Mouse (Mus musculus) hindbrain, embryonic 10.5 days (tissue): ENCODE measurements around the gene Sowahb. TPM values are rescaled to one million over a fixed set of nuclear protein-coding genes. Genes with fewer than 3 reads are reported as not detected.
"Not testable (repeated sequence)": the region's sequence is repeated elsewhere in the genome, so short reads cannot be mapped to it uniquely, and the experiment has no call there.

Source experiments
- DNase-seq: peaks from one replicate; pipeline ENCODE4 v3.0.0-alpha.2; 2017; ENCODE audit warnings: low spot score
- H3K27ac ChIP-seq: fragments of 300-500 bp; sonication (generic); 2 replicates; pipeline ENCODE4 v1.5.1; 2016; ENCODE audit warnings: mild to moderate bottlenecking, moderate library complexity
- H3K27me3 ChIP-seq: fragments of 300-500 bp; sonication (generic); 2 replicates; pipeline ENCODE4 v1.6.1; 2016; ENCODE audit warnings: mild to moderate bottlenecking; ENCODE audit not compliant: poor library complexity, insufficient read depth, severe bottlenecking
- H3K36me3 ChIP-seq: fragments of 300-500 bp; sonication (generic); 2 replicates; pipeline ENCODE4 v1.6.1; 2016; ENCODE audit warnings: mild to moderate bottlenecking, moderate library complexity
- H3K4me1 ChIP-seq: fragments of 300-500 bp; sonication (generic); replicated peaks from 2 replicates; pipeline ENCODE4 v1.6.1; 2016; ENCODE audit warnings: mild to moderate bottlenecking
- H3K4me3 ChIP-seq: fragments of 300-500 bp; sonication (generic); 2 replicates; pipeline ENCODE4 v1.5.1; 2016; ENCODE audit warnings: mild to moderate bottlenecking, moderate library complexity
- H3K9me3 ChIP-seq: fragments of 300-500 bp; sonication (generic); 2 replicates; pipeline ENCODE4 v1.6.1; 2016; ENCODE audit warnings: mild to moderate bottlenecking, moderate library complexity
- whole genome bisulfite sequencing: fragments of 180-500 bp; shearing (Covaris S2); methylation state at CpG from one replicate; pipeline ENCODE4 v1.1.7; 2016; 5-methylcytosine and 5-hydroxymethylcytosine counted together
- polyA plus RNA-seq: library from polyadenylated mRNA; unstranded; fragments of >200 nt; fragmentation: Nextera tagmentation; extraction: Ambion mirVana; gene quantifications from 2 replicates; pipeline ENCODE4 v1.2.1, GENCODE M21; 2016

The Sowahb gene
- polyA plus RNA-seq, 1 experiment from 2014 or later = 0.47 TPM

- not testable (repeated sequence) for H3K27me3 ChIP-seq, H3K4me3 ChIP-seq, H3K36me3 ChIP-seq, H3K27ac ChIP-seq, DNase-seq, H3K9me3 ChIP-seq
- 94% methylated on average over 10 of the region's 10 CpGs for WGBS
- H3K4me1 ChIP-seq = peaks cover 13% of the 10 kb centered on the region
These were observed 25.6 kb downstream of the Sowahb start for GRCm38 (mm10) chr5:93019207-93019606.

GRCm38 (mm10) chr5:93017678-93018077 lies 27.1 kb downstream of the Sowahb start:
- Histone ChIP-seq H3K4me3 (no peak overlapping the region), H3K4me1 (peaks cover 11% of the 10 kb centered on the region), H3K27me3 (no peaks in the 10 kb centered on the region), H3K27ac (no peak overlapping the region), H3K36me3 (no peaks in the 10 kb centered on the region), H3K9me3 (0 out of 2 replicates have a peak, but pooled peaks cover 5% of the 10 kb centered on the region)
- WGBS = 82% methylated on average over 3 of the region's 3 CpGs
- DNase-seq = no peak

- Histone ChIP-seq H3K27me3 (no peaks in the 10 kb centered on the region), H3K4me1 (peaks cover 17% of the 10 kb centered on the region), H3K4me3 (no peak overlapping the region), H3K27ac (no peak overlapping the region), H3K9me3 (no peaks in the 10 kb centered on the region), H3K36me3 (no peaks in the 10 kb centered on the region)
- no peak for DNase-seq
- 95% methylated on average over 9 of the region's 9 CpGs for WGBS
These were observed 36.6 kb downstream of the Sowahb start for GRCm38 (mm10) chr5:93008256-93008655.

GRCm38 (mm10) chr5:93005815-93006341 lies 38.9 kb downstream of the Sowahb start:
- peak; percentile 38 for DNase-seq
- Histone ChIP-seq H3K27me3 (no peaks in the 10 kb centered on the region), H3K36me3 (no peaks in the 10 kb centered on the region), H3K27ac (peak overlapping the region; percentile 71), H3K4me1 (peaks cover 17% of the 10 kb centered on the region), H3K9me3 (no peaks in the 10 kb centered on the region), H3K4me3 (peak overlapping the region; percentile 35)
- 35% methylated on average over 14 of the region's 14 CpGs for WGBS

DNA sequence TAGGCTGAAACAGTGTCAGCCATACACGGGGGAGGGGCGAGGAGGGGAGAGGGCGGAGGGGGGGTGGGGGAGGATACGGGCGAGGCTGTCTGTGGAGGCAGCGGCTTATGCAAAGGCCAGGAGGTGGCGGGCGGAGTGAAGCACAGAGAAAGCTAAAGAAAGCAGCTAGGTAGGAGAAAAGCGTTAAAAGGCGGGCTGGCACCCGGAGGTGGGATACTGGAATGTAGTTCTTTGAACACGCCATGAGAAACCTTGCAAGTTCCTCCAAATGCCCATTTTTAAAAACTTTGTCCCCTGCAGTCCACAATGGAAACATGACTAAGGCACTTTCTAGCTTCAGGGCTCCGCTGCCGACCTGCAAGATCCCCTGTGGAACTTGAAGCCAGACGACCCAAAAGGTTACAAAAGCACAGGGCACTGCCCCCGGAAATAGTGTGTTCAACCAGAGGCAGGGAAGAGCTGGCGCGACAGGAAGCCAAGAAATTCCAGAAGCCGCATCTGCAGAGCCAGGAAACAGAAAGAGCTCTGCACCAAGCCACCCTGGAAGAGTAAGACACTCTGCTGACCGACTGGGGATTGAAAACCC lies 39.5 kb downstream of the Sowahb start:
- H3K9me3 ChIP-seq = no peaks in the 10 kb centered on the region
- H3K27me3 ChIP-seq = no peaks in the 10 kb centered on the region
- DNase-seq = peak; percentile 67
- H3K4me1 ChIP-seq = peaks cover 17% of the 10 kb centered on the region
- WGBS = 6% methylated on average over 20 of the region's 20 CpGs
- no peaks in the 10 kb centered on the region for H3K36me3 ChIP-seq
- peak overlapping the region; percentile 35 for H3K4me3 ChIP-seq
- peak overlapping the region; percentile 71 for H3K27ac ChIP-seq

DNA sequence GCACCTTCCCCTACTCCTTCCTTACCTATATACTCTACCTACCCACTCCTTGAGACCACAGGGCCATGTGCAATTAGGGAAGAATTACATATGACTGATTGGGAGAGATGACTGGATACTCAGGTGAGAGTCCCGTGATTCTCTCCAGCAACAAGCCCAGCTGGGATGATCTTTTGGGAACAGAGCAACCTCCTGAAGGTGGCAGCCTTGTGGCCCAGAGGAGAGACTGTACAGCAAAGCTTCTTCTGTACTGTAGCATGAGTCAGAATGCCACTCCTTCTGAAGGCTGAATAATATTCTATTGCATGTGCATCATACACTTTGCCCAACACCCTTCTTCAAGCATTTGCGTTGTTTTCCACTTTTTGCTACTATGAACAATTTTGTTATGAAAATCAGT lies 42.2 kb downstream of the Sowahb start:
- H3K27ac ChIP-seq = no peak overlapping the region
- no peak overlapping the region for H3K4me3 ChIP-seq
- no peaks in the 10 kb centered on the region for H3K36me3 ChIP-seq
- WGBS = 89% methylated on average over 2 of the region's 2 CpGs
- DNase-seq = no peak
- no peaks in the 10 kb centered on the region for H3K27me3 ChIP-seq
- H3K4me1 ChIP-seq = peaks cover 34% of the 10 kb centered on the region
- H3K9me3 ChIP-seq = no peaks in the 10 kb centered on the region

GRCm38 (mm10) chr5:93000774-93001757 lies 43.8 kb downstream of the Sowahb start:
- 81% methylated on average over 17 of the region's 17 CpGs for WGBS
- Histone ChIP-seq H3K4me3 (no peak overlapping the region), H3K4me1 (peaks cover 38% of the 10 kb centered on the region), H3K27ac (peak overlapping the region; percentile 75), H3K9me3 (no peaks in the 10 kb centered on the region), H3K36me3 (no peaks in the 10 kb centered on the region), H3K27me3 (no peaks in the 10 kb centered on the region)
- no peak for DNase-seq

GRCm38 (mm10) chr5:93000060-93000459 lies 44.8 kb downstream of the Sowahb start:
- Histone ChIP-seq H3K27me3 (no peaks in the 10 kb centered on the region), H3K4me1 (peaks cover 28% of the 10 kb centered on the region), H3K27ac (peak overlapping the region; percentile 35; the same call in 1 of the 2 replicates), H3K4me3 (no peak overlapping the region), H3K9me3 (no peaks in the 10 kb centered on the region), H3K36me3 (no peaks in the 10 kb centered on the region)
- WGBS = 88% methylated on average over 6 of the region's 6 CpGs
- DNase-seq = no peak

- 53% methylated on average over 5 of the region's 5 CpGs for WGBS
- no peak for DNase-seq
- peak overlapping the region; percentile 36 for H3K27ac ChIP-seq
- H3K4me1 ChIP-seq = peaks cover 27% of the 10 kb centered on the region
- H3K27me3 ChIP-seq = no peaks in the 10 kb centered on the region
- no peak overlapping the region for H3K4me3 ChIP-seq
- H3K9me3 ChIP-seq = no peaks in the 10 kb centered on the region
- H3K36me3 ChIP-seq = no peaks in the 10 kb centered on the region
These were observed 46.3 kb downstream of the Sowahb start for GRCm38 (mm10) chr5:92998494-92999016.

GRCm38 (mm10) chr5:92997428-92998120 lies 47.2 kb downstream of the Sowahb start:
- no peaks in the 10 kb centered on the region for H3K27me3 ChIP-seq
- no peaks in the 10 kb centered on the region for H3K9me3 ChIP-seq
- no peak overlapping the region for H3K4me3 ChIP-seq
- no peaks in the 10 kb centered on the region for H3K36me3 ChIP-seq
- H3K4me1 ChIP-seq = peaks cover 27% of the 10 kb centered on the region
- WGBS = 40% methylated on average over 5 of the region's 5 CpGs
- DNase-seq = peak; percentile 64
- peak overlapping the region; percentile 36 for H3K27ac ChIP-seq

- Histone ChIP-seq H3K4me1 (peaks cover 27% of the 10 kb centered on the region), H3K27me3 (no peaks in the 10 kb centered on the region), H3K36me3 (no peaks in the 10 kb centered on the region), H3K27ac (0 out of 2 replicates have a peak overlapping the region, but pooled peaks have one; percentile 35), H3K9me3 (no peaks in the 10 kb centered on the region), H3K4me3 (no peak overlapping the region)
- no peak for DNase-seq
- WGBS = 94% methylated on average over 2 of the region's 2 CpGs
These were observed 50.0 kb downstream of the Sowahb start for GRCm38 (mm10) chr5:92994861-92995260.

- Histone ChIP-seq H3K27ac (no peak overlapping the region), H3K36me3 (no peaks in the 10 kb centered on the region), H3K4me3 (no peak overlapping the region), H3K4me1 (peaks cover 28% of the 10 kb centered on the region), H3K27me3 (no peaks in the 10 kb centered on the region), H3K9me3 (no peaks in the 10 kb centered on the region)
- DNase-seq = no peak
- WGBS = 88% methylated on average over 6 of the region's 6 CpGs
These were observed 50.5 kb downstream of the Sowahb start for GRCm38 (mm10) chr5:92994309-92994708.
